Mouse (Mus musculus) erythroid progenitor cell, adult 5-6 weeks (primary cell): ENCODE results near the gene Igfn1. TPM values are rescaled to one million over a fixed set of nuclear protein-coding genes. Genes with fewer than 3 reads are reported as not detected.

ENCODE experiments used
- ATAC-seq: replicated peaks from 2 replicates; pipeline ENCODE4 v1.8.0; 2016; ENCODE audit warnings: moderate number of reproducible peaks, mild to moderate bottlenecking, moderate TSS enrichment, inconsistent platforms; ENCODE audit not compliant: poor library complexity, low FRiP score, severe bottlenecking
- total RNA-seq, 2 experiments: library from RNA; stranded (forward) in 1 of 2; stranded (reverse) in 1 of 2; fragments of 150-400 nt in 1 of 2; fragments of 186-747, 209-891 nt in 1 of 2; gene quantifications; 2 replicates each; pipeline versions ENCODE4 v1.2.3 to v1.2.4; 2015 to 2017; ENCODE audit warnings: low replicate concordance in 2 of 2

The Igfn1 gene
- total RNA-seq (2015; ENCODE audit: low replicate concordance), result not detected in 2 replicates
- total RNA-seq (2017; ENCODE audit: low replicate concordance), result not detected in 2 replicates

GRCm38 (mm10) chr1:136006292-136006748 lies at the start of gene Igfn1:
Igfn1 (minus strand) TSS chr1:136006342.
- no peak for ATAC-seq

GRCm38 (mm10) chr1:136055771-136056170 lies 49.6 kb upstream of the Igfn1 start:
- ATAC-seq, result no peak

- no peak for ATAC-seq
Measured at GRCm38 (mm10) chr1:136052547-136052946, 46.4 kb upstream of the Igfn1 start, which contains the start of gene Cacna1s. Cacna1s (plus strand) TSS chr1:136052750.

DNA sequence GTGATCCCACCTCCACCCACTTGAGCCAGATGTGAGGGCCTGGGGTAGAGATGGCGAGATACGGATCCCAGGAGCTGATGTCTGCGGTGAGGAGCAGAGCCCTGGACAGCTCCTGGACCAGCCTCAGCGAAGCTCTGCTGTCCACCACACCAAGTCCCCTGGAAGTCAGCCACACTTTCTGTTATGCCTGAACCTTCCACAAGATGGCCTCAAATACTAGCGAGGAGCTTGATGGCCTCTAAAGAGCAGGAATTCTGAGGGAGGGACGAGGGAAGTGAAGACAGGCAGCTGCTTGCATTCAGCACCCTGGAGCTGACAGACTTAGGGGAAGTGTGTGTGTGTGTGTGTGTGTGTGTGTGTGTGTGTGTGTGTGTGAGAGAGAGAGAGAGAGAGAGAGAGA lies 45.3 kb upstream of the Igfn1 start:
- no peak for ATAC-seq

GRCm38 (mm10) chr1:136051013-136051315 lies 44.8 kb upstream of the Igfn1 start:
- no peak for ATAC-seq

DNA sequence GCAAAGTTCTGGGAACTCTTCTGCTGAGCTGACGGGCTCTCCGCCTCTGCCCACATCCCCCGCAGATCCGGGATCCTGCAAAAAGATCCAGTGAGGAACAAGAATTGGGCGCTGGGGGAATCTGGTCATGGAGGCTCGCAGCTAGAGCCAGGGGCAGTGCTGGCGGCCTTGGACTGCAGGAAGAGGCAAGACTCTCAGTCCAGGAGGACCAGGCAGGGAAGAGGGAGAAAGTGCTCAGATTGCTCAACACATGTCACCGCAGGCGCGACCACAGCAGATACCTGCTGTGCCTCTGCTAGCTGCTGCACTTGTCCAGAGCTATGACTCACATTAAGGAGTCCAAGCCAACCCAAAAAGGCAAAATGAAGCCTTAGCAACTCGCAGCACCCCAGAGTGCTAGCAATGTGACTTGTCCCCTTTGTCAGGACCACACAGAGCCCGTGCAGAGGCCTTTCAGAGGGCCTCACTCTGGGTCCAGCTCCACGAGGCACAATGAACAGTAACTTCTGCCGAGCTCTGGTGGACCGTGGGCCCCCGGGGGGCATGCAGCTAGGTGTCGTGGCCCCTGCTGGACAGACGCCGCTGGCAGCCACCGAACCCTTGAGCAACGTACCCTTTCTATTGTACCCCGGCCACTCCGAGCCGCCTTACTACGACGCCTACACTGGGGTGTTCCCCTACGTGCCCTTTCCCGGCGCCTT lies 44.3 kb upstream of the Igfn1 start, which contains the start of gene Ascl5:
Ascl5 (plus strand) TSS at position 493 of the 701 bp plus-strand sequence.
- no peak for ATAC-seq

DNA sequence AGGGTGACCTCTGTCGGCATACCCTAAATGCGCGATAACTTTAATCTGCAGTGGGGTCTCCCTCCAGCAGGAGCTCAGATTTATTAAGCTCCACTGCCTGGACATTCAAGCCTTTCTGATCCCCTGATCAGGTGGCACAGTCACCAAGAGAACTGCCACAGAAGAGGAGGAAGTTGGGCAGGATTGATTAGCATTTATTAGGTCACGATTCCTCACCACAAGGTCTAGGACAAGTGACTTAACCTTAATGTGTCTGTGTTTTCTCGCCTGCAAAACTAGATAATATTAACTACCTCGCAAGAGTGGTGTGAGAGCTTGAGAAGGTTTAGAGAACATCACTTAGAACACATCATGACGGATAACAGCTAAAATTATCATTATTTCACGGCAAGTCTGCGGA lies 41.8 kb upstream of the Igfn1 start:
- no peak for ATAC-seq

- ATAC-seq, result 0 out of 2 replicates have a peak, but pooled peaks have one; percentile 56
Measured at GRCm38 (mm10) chr1:136047432-136047831, 41.3 kb upstream of the Igfn1 start.

GRCm38 (mm10) chr1:136045774-136046173 lies 39.6 kb upstream of the Igfn1 start:
- peak; percentile 69 for ATAC-seq

DNA sequence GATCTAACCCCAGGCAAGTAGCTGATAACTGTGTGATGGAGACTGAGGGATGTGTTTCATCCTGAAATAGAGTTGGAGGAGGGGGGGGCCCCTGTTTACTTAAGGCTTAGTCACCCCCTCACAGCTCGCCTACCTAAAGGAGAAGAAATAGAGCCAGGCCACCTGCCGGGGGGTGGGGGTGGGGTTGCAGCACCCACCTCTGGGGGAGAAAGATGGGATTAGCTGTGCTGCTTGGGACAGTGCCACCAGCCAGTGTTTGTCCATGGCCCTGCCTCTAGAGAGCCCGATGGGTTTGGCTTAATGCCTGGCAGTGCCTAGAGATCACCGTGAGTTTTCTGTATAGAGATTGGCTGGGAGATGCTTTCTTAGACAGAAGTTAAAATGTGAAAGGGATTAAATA lies 34.7 kb upstream of the Igfn1 start:
- no peak for ATAC-seq

DNA sequence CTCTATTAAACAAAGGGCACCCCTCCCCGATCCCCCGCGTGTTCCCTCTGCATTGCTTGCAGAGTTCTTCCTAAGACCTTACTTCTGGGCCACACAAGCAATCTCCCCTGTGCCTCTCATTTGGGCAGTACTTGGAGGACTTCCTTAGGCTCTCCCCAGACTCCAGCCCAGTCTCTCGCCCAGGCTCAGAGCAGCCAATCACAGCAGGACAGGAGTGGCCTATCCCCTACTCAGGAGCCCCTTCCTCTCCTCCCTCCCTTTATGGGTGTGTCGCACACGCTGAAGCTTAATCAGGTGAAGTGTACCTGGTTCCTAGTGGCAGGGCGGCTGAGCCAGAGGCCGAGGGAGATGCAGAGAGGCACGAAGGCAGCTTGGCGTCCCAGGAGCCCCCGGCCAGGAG lies 34.3 kb upstream of the Igfn1 start:
- no peak for ATAC-seq

DNA sequence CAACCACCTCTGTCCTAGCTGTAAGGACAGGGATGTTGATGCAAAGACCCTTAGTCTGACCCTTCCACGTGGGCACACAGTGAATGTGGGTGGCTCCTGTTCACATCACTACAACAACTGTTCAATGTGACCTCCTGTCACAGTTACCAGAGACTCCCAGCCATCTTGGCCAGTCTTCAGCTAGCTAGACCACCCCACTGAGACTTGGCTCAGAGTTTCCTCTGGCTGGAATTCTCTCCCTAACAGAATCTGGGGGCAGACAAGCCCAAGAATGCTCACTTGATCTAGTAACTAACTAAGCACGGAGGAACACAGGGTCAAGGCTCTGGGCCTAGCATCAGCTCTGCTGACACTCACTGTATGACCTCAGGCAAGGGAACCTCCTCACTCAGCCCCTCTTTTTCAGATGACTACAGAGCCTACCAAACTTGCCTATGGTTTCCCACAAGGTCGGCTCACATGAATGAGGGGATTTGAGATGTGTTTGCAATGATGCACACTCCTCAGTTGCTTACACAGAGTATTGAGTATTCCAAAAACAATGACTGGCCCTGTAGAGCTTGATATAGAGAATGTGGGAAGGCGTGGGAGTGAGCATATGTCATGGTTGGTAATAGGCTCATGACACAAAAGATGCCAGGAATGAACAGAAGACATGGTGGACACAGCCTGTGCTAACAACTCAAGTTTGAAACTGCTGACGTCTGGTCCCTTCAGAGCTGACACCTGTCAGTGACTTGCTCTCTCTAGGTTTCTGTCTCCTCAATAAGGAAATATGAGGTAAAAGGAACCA lies 32.8 kb upstream of the Igfn1 start:
- no peak for ATAC-seq

DNA sequence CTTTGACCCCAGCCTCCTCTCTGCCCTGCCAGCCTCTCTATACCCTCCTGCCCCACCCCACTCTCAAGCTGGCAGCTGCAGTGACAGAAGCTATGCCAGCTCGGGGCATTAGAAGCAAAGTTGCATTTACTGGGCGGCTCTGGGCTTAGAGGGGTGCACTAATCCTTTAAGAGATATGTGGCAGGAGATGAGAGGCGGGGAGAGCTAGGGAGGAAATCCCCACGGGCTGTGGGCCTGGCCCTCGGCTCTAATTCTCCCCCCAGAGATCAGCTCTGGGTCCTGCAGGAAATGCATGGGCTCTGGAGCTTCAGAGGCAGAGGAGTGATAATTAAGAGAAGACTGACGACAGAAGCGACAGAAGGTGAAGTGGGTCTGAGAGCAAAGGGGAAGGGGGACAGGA lies 26.8 kb upstream of the Igfn1 start:
- no peak for ATAC-seq

- ATAC-seq, result no peak
Measured at GRCm38 (mm10) chr1:136031697-136032096, 25.6 kb upstream of the Igfn1 start.

DNA sequence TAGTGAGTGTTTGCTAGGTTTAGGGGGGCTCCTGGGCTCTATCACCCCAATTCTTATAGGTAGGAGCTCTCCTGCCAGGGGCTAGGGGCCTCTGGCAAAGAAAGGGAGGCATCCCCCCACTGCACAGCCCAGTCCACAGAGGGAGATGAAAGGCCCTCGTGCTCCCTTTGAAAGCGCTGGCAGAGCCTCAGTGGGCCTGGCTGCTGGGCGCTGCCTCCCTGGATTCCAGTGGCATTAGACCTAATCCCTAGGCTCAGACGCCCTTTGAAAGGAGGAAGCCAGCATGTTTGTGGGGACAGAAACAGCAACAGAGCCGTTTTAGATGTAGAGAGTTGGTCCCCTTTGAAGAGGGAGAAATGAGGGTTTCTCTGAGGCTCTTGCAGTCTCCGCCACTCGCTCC lies 24.1 kb upstream of the Igfn1 start:
- no peak for ATAC-seq

- peak; percentile 35 for ATAC-seq
Measured at GRCm38 (mm10) chr1:136018390-136019189, 12.4 kb upstream of the Igfn1 start.

GRCm38 (mm10) chr1:136017907-136018313 lies 11.8 kb upstream of the Igfn1 start:
- peak; percentile 85 for ATAC-seq

- ATAC-seq, result 0 out of 2 replicates have a peak, but pooled peaks have one; percentile 15
Measured at GRCm38 (mm10) chr1:136017307-136017706, 11.2 kb upstream of the Igfn1 start.

- ATAC-seq, result peak; percentile 69
Measured at GRCm38 (mm10) chr1:136014796-136015502, 8.8 kb upstream of the Igfn1 start.

DNA sequence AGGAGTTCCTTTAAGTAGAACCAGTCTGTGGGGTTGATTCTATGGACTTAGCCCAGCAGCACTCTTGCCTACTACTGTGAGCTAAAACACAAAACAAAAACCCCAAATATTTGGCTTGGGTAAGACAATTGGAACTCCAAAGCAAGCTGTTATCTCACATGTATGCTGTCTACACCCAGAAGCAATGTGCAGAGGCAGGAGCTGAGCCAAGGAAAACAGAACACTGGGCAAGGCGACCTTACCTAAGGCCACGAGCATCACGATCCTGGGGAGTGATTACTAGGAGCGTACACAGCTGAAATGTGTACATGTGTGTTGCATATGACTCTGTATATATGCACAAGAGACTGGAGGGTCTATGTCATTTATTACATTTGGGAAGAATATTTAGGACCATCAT lies 7.4 kb upstream of the Igfn1 start:
- no peak for ATAC-seq
